Mouse (Mus musculus): Measurements from ENCODE around the gene Slc25a41. TPM values are rescaled to one million over a fixed set of nuclear protein-coding genes. Genes with fewer than 3 reads are reported as not detected.
A peak's percentile ranks its signal among the peaks of the same experiment; 100 is the strongest.

Gene Slc25a41
- polyA plus RNA-seq, 1 experiment from 2014 or later: not detected

- Histone ChIP-seq H3K4me3 (peak overlapping the region; percentile 87), H3K4me1 (peaks cover 18% of the 10 kb centered on the region), H3K36me3 (peaks cover 25% of the 10 kb centered on the region), H3K27ac (no peak overlapping the region), H3K27me3 (replicated peaks) (no peaks in the 10 kb centered on the region), H3K4me2 (peak overlapping the region; percentile 88), H3K9me3 (replicated peaks) (no peaks in the 10 kb centered on the region), H3K9ac (peak overlapping the region; percentile 88; the same call in 1 of the 2 replicates)
- WGBS (ENCODE audit: insufficient replicate concordance): 67% methylated on average over 7 of the region's 7 CpGs
- ATAC-seq: no peak
Observed at GRCm38 (mm10) chr17:56988921-56989430, 52.5 kb downstream of the Slc25a41 start.

DNA sequence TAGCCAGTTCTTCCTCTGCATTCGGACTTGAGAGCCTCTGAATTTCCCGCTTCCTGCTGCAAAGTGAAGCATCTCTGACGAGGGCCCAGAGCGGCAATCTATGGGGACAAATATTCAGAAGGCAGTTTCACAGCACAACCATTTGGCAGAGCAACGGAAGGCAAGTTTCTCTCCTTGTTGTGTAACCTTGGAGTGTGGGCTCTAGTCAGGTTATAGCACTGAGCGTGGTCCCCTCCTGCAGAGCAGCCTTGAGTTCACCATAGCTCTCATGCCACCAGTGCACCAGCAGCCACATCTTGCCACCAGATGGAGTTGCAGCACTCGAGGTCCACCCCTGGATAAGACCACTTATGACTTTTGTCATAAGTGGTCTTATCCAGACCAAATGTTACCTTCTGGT lies 53.0 kb downstream of the Slc25a41 start:
- H3K4me2 ChIP-seq: no peak overlapping the region
- no peaks in the 10 kb centered on the region for H3K27me3 ChIP-seq (replicated peaks)
- no peak overlapping the region for H3K27ac ChIP-seq
- no peak for ATAC-seq
- peaks cover 18% of the 10 kb centered on the region for H3K4me1 ChIP-seq
- WGBS (ENCODE audit: insufficient replicate concordance): 73% methylated on average over 7 of the region's 7 CpGs
- no peaks in the 10 kb centered on the region for H3K9me3 ChIP-seq (replicated peaks)
- H3K9ac ChIP-seq: no peak overlapping the region
- peaks cover 19% of the 10 kb centered on the region for H3K36me3 ChIP-seq
- H3K4me3 ChIP-seq: no peak overlapping the region

GRCm38 (mm10) chr17:56986105-56986805 lies 55.2 kb downstream of the Slc25a41 start:
- no peaks in the 10 kb centered on the region for H3K27me3 ChIP-seq (replicated peaks)
- peaks cover 8% of the 10 kb centered on the region for H3K4me1 ChIP-seq
- no peak overlapping the region for H3K4me2 ChIP-seq
- no peaks in the 10 kb centered on the region for H3K36me3 ChIP-seq
- no peak overlapping the region for H3K4me3 ChIP-seq
- H3K9me3 ChIP-seq (replicated peaks): no peaks in the 10 kb centered on the region
- H3K27ac ChIP-seq: no peak overlapping the region
- no peak overlapping the region for H3K9ac ChIP-seq
- 76% methylated on average over 3 of the region's 3 CpGs for WGBS (ENCODE audit: insufficient replicate concordance)
- ATAC-seq: no peak

DNA sequence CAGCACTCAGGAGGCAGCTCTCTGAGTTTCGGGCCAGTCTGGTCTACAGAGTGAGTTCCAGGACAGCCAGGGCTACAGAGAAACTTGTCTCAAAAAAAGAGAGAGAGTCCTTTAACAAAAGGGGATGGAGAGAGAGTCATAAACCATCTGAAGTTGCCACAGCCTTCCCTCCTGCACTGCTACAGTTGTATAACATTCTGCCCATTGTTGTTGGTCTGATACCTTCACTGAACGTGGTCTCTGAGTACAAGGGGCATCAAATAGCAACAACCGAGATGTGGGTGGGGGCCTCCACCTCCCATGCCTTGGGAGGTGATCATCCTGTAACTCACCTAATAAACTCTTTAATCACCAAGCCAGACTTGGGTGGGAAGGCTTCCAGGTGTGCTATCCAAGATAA lies 55.8 kb downstream of the Slc25a41 start:
- WGBS (ENCODE audit: insufficient replicate concordance): 61% methylated on average over 3 of the region's 3 CpGs
- peaks cover 2% of the 10 kb centered on the region for H3K4me1 ChIP-seq
- H3K27me3 ChIP-seq (replicated peaks): no peaks in the 10 kb centered on the region
- H3K4me2 ChIP-seq: no peak overlapping the region
- H3K36me3 ChIP-seq: no peaks in the 10 kb centered on the region
- no peak overlapping the region for H3K27ac ChIP-seq
- no peak for ATAC-seq
- H3K9ac ChIP-seq: no peak overlapping the region
- no peaks in the 10 kb centered on the region for H3K9me3 ChIP-seq (replicated peaks)
- H3K4me3 ChIP-seq: no peak overlapping the region

DNA sequence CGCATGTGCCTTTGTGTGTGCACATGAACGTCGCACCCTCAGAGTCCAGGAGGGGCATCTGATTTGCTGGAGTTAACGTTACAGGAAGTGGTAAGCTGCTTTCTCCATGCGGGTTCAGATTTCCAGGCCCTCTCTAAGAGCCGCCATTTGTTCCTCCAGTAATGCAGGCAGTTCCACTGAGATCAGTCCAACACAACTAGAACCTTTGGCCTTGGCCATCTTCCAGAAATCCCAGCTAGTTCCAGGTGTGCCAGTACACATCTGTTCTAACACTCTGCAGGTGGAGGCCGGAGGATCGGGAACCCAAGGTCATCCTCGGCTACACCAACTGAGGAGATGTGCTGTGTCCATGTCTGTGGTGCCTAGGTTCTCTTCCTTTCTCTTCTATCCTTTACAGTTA lies 56.6 kb downstream of the Slc25a41 start:
- H3K27ac ChIP-seq: no peak overlapping the region
- 0 out of 2 replicates have a peak, but pooled peaks cover 2% of the 10 kb centered on the region for H3K4me1 ChIP-seq
- no peak for ATAC-seq
- H3K9me3 ChIP-seq (replicated peaks): no peaks in the 10 kb centered on the region
- 66% methylated on average over 9 of the region's 9 CpGs for WGBS (ENCODE audit: insufficient replicate concordance)
- H3K9ac ChIP-seq: no peak overlapping the region
- no peaks in the 10 kb centered on the region for H3K27me3 ChIP-seq (replicated peaks)
- H3K4me3 ChIP-seq: no peak overlapping the region
- H3K4me2 ChIP-seq: no peak overlapping the region
- no peaks in the 10 kb centered on the region for H3K36me3 ChIP-seq

Other genes starting within 250 kb of the Slc25a41 start
- 12.6 and 13.6 TPM in 2 replicates for gene Rfx2, start 210.6 kb downstream of the Slc25a41 start, polyA plus RNA-seq (2016; fragmentation: Nextera tagmentation; extraction: Ambion mirVana)
- not detected in 2 replicates for gene Acsbg2, start 167.2 kb downstream of the Slc25a41 start, polyA plus RNA-seq (2016; fragmentation: Nextera tagmentation; extraction: Ambion mirVana)
- gene 1700061G19Rik, start 166.2 kb downstream of the Slc25a41 start, polyA plus RNA-seq (2016; fragmentation: Nextera tagmentation; extraction: Ambion mirVana): 0.08 and 0.11 TPM in 2 replicates
- gene Mllt1, start 106.2 kb downstream of the Slc25a41 start, polyA plus RNA-seq (2016; fragmentation: Nextera tagmentation; extraction: Ambion mirVana): 24.4 and 24.7 TPM in 2 replicates
- gene Acer1, start 59.5 kb downstream of the Slc25a41 start, polyA plus RNA-seq (2016; fragmentation: Nextera tagmentation; extraction: Ambion mirVana): not detected in 2 replicates
- 108 and 115 TPM in 2 replicates for gene Clpp, start 51.3 kb downstream of the Slc25a41 start, polyA plus RNA-seq (2016; fragmentation: Nextera tagmentation; extraction: Ambion mirVana)
- 24.5 and 25.1 TPM in 2 replicates for gene Alkbh7, start 44.3 kb downstream of the Slc25a41 start, polyA plus RNA-seq (2016; fragmentation: Nextera tagmentation; extraction: Ambion mirVana)
- 0.29 and 0.31 TPM in 2 replicates for gene Pspn, start 41.6 kb downstream of the Slc25a41 start, polyA plus RNA-seq (2016; fragmentation: Nextera tagmentation; extraction: Ambion mirVana)
- gene Gtf2f1, start 30.4 kb downstream of the Slc25a41 start, polyA plus RNA-seq (2016; fragmentation: Nextera tagmentation; extraction: Ambion mirVana): 76.4 and 78.5 TPM in 2 replicates
- gene Gm17949, start 30.2 kb downstream of the Slc25a41 start, polyA plus RNA-seq (2016; fragmentation: Nextera tagmentation; extraction: Ambion mirVana): 0.11 and 0.33 TPM in 2 replicates
- gene Khsrp, start 10.1 kb downstream of the Slc25a41 start, polyA plus RNA-seq (2016; fragmentation: Nextera tagmentation; extraction: Ambion mirVana): 54.9 and 57.1 TPM in 2 replicates
- gene Crb3, start 17.5 kb upstream of the Slc25a41 start, polyA plus RNA-seq (2016; fragmentation: Nextera tagmentation; extraction: Ambion mirVana): 2.5 and 3.0 TPM in 2 replicates
- 3.2 and 3.5 TPM in 2 replicates for gene Slc25a23, start 18.2 kb upstream of the Slc25a41 start, polyA plus RNA-seq (2016; fragmentation: Nextera tagmentation; extraction: Ambion mirVana)
- gene Dennd1c, start 36.9 kb upstream of the Slc25a41 start, polyA plus RNA-seq (2016; fragmentation: Nextera tagmentation; extraction: Ambion mirVana): 1.8 and 2.2 TPM in 2 replicates
- gene Tubb4a, start 46.1 kb upstream of the Slc25a41 start, polyA plus RNA-seq (2016; fragmentation: Nextera tagmentation; extraction: Ambion mirVana): 1.1 and 1.4 TPM in 2 replicates
- 2.3 and 2.4 TPM in 2 replicates for gene Tnfsf9, start 63.7 kb upstream of the Slc25a41 start, polyA plus RNA-seq (2016; fragmentation: Nextera tagmentation; extraction: Ambion mirVana)
- not detected in 2 replicates for gene Cd70, start 108.1 kb upstream of the Slc25a41 start, polyA plus RNA-seq (2016; fragmentation: Nextera tagmentation; extraction: Ambion mirVana)
- gene Tnfsf14, start 152.5 kb upstream of the Slc25a41 start, polyA plus RNA-seq (2016; fragmentation: Nextera tagmentation; extraction: Ambion mirVana): 1.6 and 1.7 TPM in 2 replicates
- gene C3, start 186.5 kb upstream of the Slc25a41 start, polyA plus RNA-seq (2016; fragmentation: Nextera tagmentation; extraction: Ambion mirVana): 95.1 and 100 TPM in 2 replicates
- 18.2 and 18.4 TPM in 2 replicates for gene Gpr108, start 206.8 kb upstream of the Slc25a41 start, polyA plus RNA-seq (2016; fragmentation: Nextera tagmentation; extraction: Ambion mirVana)
- 14.7 and 15.3 TPM in 2 replicates for gene Trip10, start 207.8 kb upstream of the Slc25a41 start, polyA plus RNA-seq (2016; fragmentation: Nextera tagmentation; extraction: Ambion mirVana)
- 14.2 and 14.3 TPM in 2 replicates for gene Vav1, start 237.4 kb upstream of the Slc25a41 start, polyA plus RNA-seq (2016; fragmentation: Nextera tagmentation; extraction: Ambion mirVana)

Data from liver, embryonic 12.5 days (tissue).